Mouse (Mus musculus): ENCODE measurements around the gene Dolk.

- TF ChIP-seq CTCF (conservative IDR thresholded peaks at IDR 0.05; ENCODE audit: low read length) (no peak), POU5F1 (IDR thresholded peaks at IDR 0.05; ENCODE audit: borderline replicate concordance, low read length) (no peak)
These were observed 33.6 kb downstream of the Dolk start for GRCm38 (mm10) chr2:30252521-30252920.
